Mouse (Mus musculus) gastrocnemius, adult 2 months (tissue): ENCODE measurements around the gene Bcl2a1b. TPM values are rescaled to one million over a fixed set of nuclear protein-coding genes. Genes with fewer than 3 reads are reported as not detected.
A peak's percentile ranks its signal among the peaks of the same experiment; 100 is the strongest.
"Not testable (repeated sequence)": the region's sequence is repeated elsewhere in the genome, so short reads cannot be mapped to it uniquely, and the experiment has no call there.

Experiments used
- DNase-seq: peaks from one replicate; pipeline ENCODE4 v3.0.0; 2022
- H3K27ac ChIP-seq: fragments of 200-600 bp; 2 replicates; pipeline ENCODE4 v1.8.1; 2022; ENCODE audit warnings: mild to moderate bottlenecking
- H3K4me3 ChIP-seq: fragments of 200-600 bp; 2 replicates; pipeline ENCODE4 v1.8.1; 2022; ENCODE audit warnings: mild to moderate bottlenecking, moderate library complexity
- CTCF ChIP-seq: fragments of 200-600 bp; IDR thresholded peaks from 2 replicates; pipeline ENCODE4 v1.8.1; 2022; ENCODE audit warnings: antibody characterized with exemption, mild to moderate bottlenecking, moderate library complexity
- intact Hi-C: fragments of 180-260 bp; cut with DNase I; formaldehyde crosslinking; loops from one replicate; pipeline ENCODE4 v1.15.1; 2025
- long read RNA-seq, 2 experiments: library from polyadenylated mRNA; stranded (forward); transcript quantifications; one replicate each; pipeline ENCODE4 v2.0.0; 2021
- total RNA-seq, 2 experiments: library from RNA; stranded (reverse); gene quantifications; 2 replicates each; pipeline ENCODE4 v1.2.3; 2021

The Bcl2a1b gene
- total RNA-seq, result not detected
- long read RNA-seq, experiment 1, partial matches to known transcripts, result 0 of 1 reads
- long read RNA-seq, experiment 1, other reads (novel, unspliced or antisense), result 0 of 1 reads
- long read RNA-seq, experiment 2, result 0 reads

DNA sequence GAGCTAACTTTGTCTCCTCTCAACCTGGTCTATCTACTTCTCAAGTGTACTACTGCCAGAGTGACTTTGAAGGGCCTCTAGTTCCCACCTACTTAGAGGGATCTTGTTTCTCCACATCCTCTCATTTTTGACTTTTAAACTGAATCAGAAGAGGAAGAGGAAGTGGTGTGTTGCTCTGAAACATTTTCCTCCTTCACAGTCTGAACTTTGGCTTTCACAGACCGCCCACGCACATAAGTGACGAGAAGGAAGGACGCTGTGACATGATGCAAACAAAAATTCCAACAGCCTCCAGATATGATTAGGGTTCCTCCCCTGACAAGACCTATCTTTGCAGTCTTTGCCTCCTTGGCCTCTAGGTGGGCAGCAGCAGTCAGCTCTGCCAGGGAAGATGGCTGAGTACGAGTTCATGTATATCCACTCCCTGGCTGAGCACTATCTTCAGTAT lies at the start of gene Bcl2a1b, which contains the start of gene Gm29094:
Gene Bcl2a1b, plus strand, starts transcription at position 241 of the 448 bp plus-strand sequence.
Gene Gm29094, plus strand, starts transcription at position 411 of the 448 bp plus-strand sequence.
- H3K27ac ChIP-seq, H3K4me3 ChIP-seq, DNase-seq, intact Hi-C loops: not testable (repeated sequence)

DNA sequence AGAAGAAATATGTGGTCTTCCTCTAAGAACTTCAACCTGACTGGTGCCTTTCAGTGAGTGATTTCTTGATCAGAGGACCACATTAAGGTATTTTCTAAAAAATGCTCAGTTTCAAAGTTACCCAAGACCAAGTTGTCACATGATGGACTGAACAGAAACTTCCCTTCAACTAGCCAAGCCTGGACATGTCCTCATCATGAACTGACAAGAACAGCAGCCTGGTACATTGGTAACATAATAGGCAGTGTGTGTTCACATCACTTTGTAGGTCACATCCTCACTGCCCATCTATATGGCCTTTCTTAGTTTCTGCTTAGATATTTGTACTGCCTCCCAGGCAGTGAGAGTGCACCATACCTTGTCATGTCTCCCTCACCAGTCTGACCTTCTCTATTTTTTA lies 26.5 kb upstream of the Bcl2a1b start:
- H3K27ac ChIP-seq, H3K4me3 ChIP-seq, intact Hi-C loops, DNase-seq: not testable (repeated sequence)

DNA sequence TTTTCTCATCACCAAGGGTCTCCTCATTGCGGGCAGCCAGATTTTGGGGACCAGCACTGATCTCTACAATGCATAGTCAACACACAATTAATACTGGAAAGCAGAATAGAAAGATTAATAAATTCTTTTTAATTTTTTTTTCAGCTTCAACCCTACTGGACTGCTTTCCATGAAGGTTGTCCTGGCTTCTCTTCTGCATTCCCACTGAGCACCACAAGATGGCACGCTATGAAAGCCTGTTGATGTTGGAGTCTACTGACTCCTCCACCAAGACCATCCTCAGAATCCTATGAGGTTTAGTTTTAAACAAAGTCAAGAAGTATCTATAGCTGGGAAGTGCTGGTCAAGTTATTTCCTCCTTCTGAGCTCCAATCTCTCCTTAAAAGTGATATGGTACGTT lies 20.2 kb upstream of the Bcl2a1b start:
- intact Hi-C loops, H3K27ac ChIP-seq, H3K4me3 ChIP-seq: not testable (repeated sequence)
- TF ChIP-seq CTCF, result peak; percentile 58
- DNase-seq, result peak; percentile 49

DNA sequence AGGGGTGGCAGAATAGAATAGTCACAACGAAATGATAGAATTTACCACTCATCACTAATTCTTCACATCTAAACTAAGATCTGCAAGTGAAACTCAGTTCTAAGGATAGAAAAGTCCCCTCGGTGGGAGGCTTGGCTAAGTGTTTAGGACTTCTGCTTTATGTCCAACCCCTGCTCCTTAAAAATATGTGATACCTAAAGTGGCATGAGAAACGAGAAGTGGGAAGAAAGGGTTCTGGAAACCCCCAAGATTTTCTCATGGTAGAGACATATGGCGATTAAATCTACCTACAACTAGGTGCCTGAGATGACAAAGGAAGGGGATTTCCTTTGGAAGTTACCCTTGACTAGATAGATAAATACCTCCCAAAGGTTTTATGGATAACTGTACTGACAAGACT lies 19.5 kb upstream of the Bcl2a1b start:
- H3K27ac ChIP-seq, DNase-seq, intact Hi-C loops, H3K4me3 ChIP-seq: not testable (repeated sequence)

DNA sequence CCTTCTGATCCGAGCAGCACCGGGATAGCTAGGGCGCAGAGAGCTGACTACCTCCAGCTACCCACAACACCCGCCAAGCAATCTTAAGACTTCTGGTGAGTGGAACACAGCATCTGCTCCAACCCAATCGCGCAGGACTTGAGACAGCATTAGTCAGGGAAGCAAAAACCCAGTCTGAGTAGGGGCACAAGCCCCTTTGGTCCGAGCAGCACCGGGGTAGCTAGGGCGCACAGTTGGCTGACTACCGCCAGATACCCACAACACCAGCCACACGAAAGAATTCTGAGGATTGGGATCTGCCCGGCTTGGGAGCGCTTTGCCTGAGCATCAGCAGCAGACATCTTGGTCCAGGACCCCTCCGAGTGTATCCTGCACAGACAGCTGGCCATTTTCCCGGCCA lies 12.0 kb upstream of the Bcl2a1b start:
- intact Hi-C loops, H3K4me3 ChIP-seq, DNase-seq, H3K27ac ChIP-seq: not testable (repeated sequence)

DNA sequence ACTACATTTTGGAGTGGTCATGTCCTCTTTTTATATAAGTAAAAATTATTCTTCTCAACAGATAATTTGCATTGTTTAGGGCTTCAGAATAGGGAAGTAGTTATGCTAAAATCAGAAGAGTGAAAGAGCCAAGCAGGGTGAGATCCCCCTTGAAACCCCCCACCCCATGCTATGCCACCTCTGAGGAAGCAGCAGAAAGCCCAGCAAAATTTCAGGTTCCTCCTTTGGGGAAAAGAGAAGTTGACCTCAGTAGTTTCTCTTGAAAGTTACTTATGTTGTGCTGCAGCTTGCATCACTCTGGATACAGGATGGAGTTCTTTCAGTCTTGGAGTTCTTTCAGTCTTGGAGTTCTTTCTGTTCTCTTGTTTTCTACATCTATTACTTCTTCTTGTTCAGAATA lies 3.5 kb upstream of the Bcl2a1b start:
- H3K4me3 ChIP-seq, DNase-seq, H3K27ac ChIP-seq, intact Hi-C loops: not testable (repeated sequence)

DNA sequence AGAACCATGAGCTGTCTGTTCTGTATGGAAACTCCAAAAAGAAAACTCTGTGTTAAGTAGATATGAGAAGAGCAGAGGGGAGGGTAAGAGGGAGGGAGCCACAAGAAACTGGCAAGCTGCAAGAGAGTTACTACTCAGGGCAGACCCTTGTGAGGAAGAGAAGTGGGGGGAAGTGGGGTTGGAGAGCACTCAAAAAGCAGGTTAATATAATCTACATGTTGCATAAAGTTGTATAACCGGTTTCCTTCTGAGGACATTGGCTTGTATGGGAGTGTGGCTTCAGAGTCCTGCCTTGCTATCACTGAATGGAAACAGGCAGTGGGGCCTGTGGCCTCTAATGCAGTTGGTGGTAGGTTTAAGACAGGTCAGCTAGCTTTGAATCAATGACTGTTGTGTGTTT lies 1.5 kb upstream of the Bcl2a1b start:
- intact Hi-C loops, H3K4me3 ChIP-seq, H3K27ac ChIP-seq, DNase-seq: not testable (repeated sequence)

DNA sequence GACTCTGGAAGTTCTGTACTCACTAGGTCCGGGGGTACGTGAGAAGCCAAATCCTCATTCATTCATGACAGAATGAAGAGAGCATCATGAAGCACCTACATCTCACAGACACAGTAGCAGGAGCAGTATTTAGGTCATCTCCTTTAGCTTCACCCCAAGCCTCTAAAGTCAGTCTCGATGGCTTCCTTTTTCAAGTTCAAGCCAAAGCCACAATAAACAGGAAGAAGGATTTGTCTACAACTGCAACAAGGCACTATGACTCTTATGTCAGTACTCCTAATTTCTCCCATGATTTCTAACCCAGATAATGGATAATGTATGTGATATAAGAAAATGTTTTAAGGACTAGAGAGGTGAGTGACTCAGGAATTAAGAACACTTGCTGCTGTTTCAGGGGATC lies 660 bp upstream of the Bcl2a1b start:
- H3K27ac ChIP-seq, intact Hi-C loops, DNase-seq: not testable (repeated sequence)

DNA sequence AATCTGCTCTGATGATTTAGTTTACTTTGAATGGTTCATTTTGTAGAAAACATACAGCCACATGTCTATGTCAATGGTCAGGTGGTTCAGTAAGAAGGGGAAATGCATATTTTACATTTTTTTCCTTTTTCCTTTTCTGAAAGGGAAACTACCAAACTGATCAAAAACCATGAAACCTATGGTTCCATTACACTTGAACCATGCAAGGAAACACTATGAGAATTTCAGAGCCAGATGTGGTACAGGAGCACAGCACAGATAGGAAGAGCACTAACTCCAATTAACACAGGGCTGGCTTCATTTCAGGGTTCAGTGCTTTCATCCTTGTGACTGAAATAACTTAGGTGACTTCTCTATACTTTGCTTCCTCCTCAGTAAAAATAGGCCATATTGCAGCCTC lies 3.2 kb downstream of the Bcl2a1b start:
- intact Hi-C loops, result not testable (repeated sequence)

More for the DNA sequence above, 660 bp upstream of the Bcl2a1b start:
- H3K4me3 ChIP-seq, result not testable (repeated sequence)

DNA sequence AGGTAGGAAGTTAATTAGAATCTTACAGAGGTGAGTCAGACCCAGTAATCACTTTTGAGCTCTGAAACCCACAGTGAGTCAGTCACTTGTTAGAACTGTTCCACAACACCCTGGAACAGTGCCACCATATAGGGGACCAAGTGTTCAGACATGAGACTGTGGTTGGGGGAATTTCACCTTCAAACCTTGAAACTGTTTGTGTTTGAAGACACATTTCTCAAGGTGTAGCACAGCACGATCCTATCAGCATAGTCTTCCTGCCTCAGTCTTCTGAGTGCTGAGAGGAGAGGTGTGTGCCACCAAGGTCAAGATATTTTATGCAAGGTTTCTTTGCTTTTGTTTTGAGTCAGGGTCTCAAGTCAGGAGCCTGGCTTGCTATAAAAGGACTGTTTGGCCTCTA lies 9.9 kb downstream of the Bcl2a1b start:
- H3K4me3 ChIP-seq, DNase-seq, intact Hi-C loops, H3K27ac ChIP-seq: not testable (repeated sequence)

More for the DNA sequence above, 3.2 kb downstream of the Bcl2a1b start:
- not testable (repeated sequence) for H3K4me3 ChIP-seq, DNase-seq, H3K27ac ChIP-seq

DNA sequence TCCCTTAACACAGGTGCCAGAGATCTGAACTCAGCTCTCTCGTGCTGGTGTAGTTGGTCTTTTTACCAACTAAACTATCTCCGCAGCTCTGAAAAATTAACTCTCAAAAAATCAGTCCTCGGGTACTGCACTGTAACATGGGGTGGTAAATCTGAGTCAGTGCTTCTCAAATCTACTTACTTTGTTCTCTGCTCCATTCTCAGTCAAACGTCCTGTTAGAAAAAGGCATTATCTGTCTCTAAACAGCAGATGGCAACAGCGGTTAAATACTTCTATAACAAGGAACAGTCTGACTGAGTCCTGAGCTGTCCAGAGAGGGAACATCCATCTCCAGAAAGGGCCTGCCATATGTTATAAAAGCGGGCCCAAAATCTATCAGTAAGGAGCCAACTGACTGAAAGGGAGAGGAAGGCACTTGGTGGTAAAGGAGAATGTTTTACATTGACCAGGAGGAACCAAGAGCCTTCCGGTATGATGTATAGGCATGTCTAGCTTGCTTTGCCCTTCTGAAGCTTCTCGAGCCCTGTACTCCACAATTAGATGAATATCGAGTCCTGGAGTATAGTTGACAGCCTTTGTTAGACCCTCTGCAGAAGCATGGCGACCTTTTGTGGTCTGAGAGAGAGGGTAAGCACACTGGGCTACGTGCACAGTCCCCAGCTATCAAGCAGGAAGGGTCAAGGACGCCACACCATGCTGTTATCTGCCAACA lies 11.5 kb downstream of the Bcl2a1b start, which contains the start of gene Mthfs:
Gene Mthfs, plus strand, starts transcription at position 324 of the 712 bp plus-strand sequence.
- DNase-seq, intact Hi-C loops: not testable (repeated sequence)
- Histone ChIP-seq H3K4me3 (peak within 1 kb of the TSS; percentile 72), H3K27ac (peak within 1 kb of the TSS; percentile 84)
- peak; percentile 35; the same call in 1 of the 2 replicates for TF ChIP-seq CTCF

DNA sequence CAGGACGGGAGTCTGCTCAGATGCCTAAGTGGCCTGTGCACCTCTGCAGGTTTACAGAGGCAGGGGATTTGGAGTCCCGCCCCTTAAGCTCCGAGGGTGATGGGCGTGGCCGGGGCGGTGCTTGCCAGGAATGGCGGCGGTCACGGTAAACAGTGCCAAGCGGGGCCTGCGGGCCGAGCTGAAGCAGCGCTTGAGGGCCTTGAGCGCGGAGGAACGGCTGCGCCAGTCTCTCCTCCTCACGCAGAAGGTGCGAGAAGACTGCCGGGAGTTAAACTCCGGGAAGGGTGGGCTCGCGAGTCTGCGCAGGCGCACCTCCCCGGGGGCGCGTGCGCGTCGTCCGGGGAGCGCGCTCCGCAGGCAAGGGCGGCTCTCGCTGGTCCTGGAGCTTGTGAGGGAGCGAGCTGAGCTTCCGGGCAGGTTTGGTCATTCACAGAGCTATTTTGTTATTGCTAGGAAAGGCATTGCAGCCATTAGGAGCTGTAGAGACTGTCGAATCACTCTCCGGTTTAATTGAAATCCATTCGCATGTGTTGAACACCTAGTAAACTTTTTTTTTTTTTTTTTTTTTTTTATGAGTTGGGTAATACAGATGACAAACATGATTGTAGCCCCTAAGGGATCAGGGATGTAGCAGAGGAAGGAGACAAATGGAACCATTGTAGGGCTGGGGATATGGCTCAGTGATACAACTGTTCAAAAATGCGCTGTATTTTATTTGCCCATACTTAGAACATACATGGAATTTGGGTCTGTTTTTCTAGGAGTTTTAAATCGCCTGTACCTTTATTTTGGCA lies 12.3 kb downstream of the Bcl2a1b start:
- peak; percentile 85 for DNase-seq
- Histone ChIP-seq H3K27ac (peak overlapping the region; percentile 84), H3K4me3 (peak overlapping the region; percentile 72)
- intact Hi-C loops, result not testable (repeated sequence)

DNA sequence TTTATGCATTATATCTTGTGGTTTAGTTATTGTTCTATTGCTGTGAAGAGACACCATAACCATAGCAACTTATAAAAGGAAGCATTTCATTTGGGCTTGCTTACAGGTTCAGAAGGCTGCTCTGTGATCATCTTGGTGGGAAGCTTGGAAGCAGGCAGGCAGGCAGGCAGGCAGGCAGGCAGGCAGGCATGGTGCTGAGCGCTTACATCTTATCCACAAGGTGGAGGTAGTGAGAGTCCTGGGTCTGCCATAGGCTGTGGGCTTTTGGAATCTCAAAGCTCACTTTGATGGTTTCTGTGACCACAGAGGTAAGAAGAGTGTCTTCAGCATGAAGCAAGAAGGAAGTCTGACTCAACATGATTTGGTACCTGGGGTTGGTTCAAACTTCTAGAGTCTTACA lies 13.4 kb downstream of the Bcl2a1b start:
- peak; percentile 26 for DNase-seq
- intact Hi-C loops, H3K4me3 ChIP-seq, H3K27ac ChIP-seq: not testable (repeated sequence)
- TF ChIP-seq CTCF, result peak; percentile 36; the same call in 1 of the 2 replicates

DNA sequence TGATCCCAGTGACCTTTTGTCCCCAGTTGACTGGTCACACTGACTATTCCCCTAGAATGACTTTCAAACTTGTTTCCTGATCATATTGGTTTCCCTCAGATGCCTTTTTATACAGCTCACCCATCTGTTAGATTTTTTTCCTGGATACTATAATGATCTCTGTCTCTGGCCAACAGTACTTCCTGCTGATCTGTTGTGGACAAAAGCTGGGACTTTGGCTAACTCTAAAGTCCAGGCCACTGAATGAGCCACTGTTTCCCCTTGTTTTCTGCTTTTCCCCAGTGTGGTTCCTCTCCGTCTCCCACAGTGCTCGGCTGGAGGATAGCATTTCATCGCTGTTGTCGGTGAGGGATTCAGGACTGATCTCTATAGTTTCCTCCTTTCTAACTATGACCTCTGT lies 19.2 kb downstream of the Bcl2a1b start:
- H3K27ac ChIP-seq, intact Hi-C loops, H3K4me3 ChIP-seq, DNase-seq: not testable (repeated sequence)

DNA sequence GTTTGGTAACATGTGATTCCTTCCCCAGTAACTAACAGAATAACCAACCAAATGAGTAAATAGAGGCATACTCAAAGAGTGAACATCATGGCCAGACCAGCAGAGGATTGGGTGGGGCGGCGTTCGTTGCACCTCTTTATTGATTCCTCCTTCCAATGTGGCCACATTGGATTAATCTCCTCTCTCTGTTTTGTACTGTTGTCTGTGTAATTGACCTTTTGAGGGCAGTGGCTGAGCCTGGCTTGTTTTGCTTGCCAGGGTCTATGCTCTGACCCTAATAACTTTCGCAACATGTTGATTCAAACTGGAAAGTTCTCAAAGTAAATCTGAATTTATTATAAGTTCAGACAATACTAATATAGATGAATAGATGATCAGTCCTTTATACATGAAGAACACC lies 20.7 kb downstream of the Bcl2a1b start:
- intact Hi-C loops, DNase-seq, H3K27ac ChIP-seq, H3K4me3 ChIP-seq: not testable (repeated sequence)

DNA sequence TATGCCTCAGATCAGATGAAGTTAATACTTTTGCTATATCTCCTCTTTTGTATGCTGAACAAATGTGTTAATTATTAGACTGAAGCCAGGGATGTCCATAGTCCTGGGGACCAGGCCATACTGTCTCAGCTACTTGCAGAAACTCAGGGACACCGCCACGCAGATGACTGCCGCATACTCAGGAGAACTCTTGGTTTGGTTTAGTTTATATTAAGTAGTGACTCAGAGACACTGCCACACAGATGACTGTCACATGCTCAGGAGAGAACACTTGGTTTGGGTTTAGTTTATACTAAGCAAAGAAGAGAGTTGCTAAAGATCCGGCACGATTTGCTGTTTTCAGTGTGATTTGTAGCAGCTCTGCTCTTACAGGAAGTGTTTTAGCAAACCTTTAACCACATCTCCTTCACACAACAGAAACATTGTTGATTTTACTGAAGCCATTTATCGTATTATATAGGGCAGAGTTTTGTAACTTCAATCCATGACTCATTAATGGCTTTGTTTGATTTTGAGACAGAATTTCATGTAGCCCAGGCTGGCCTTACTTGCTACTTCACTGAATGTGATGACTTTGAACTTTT lies 21.8 kb downstream of the Bcl2a1b start:
- DNase-seq, intact Hi-C loops: not testable (repeated sequence)

More for the DNA sequence above, 21.8 kb downstream of the Bcl2a1b start:
- H3K4me3 ChIP-seq, H3K27ac ChIP-seq: not testable (repeated sequence)
